Mouse (Mus musculus) left cerebral cortex, adult 11 months (tissue): ENCODE measurements around the gene 9130019O22Rik.
"Not testable (repeated sequence)": the region's sequence is repeated elsewhere in the genome, so short reads cannot be mapped to it uniquely, and the experiment has no call there.

ENCODE experiments used
- DNase-seq: peaks from one replicate; pipeline ENCODE4 v3.0.0; 2022; ENCODE audit warnings: low spot score

The 9130019O22Rik gene

GRCm38 (mm10) chr7:127375271-127376245 lies 11.4 kb downstream of the 9130019O22Rik start, which contains the start of gene Zfp747:
Gene Zfp747 (minus strand): TSS chr7:127376050.
- DNase-seq = peak; percentile 93

GRCm38 (mm10) chr7:127371870-127372269 lies 15.1 kb downstream of the 9130019O22Rik start:
- DNase-seq = not testable (repeated sequence)

- no peak for DNase-seq
These were observed 15.8 kb downstream of the 9130019O22Rik start for GRCm38 (mm10) chr7:127371213-127371612.

GRCm38 (mm10) chr7:127366249-127366648 lies 20.7 kb downstream of the 9130019O22Rik start:
- no peak for DNase-seq

GRCm38 (mm10) chr7:127364166-127364565 lies 22.8 kb downstream of the 9130019O22Rik start:
- DNase-seq = no peak

- DNase-seq = no peak
These were observed 23.5 kb downstream of the 9130019O22Rik start for GRCm38 (mm10) chr7:127363475-127363921.

- not testable (repeated sequence) for DNase-seq
These were observed 24.5 kb downstream of the 9130019O22Rik start for GRCm38 (mm10) chr7:127362418-127362817.

GRCm38 (mm10) chr7:127361449-127361848 lies 25.5 kb downstream of the 9130019O22Rik start:
- DNase-seq = no peak

- DNase-seq = no peak
These were observed 26.7 kb downstream of the 9130019O22Rik start for GRCm38 (mm10) chr7:127360265-127360664.

- DNase-seq = no peak
These were observed 28.5 kb downstream of the 9130019O22Rik start for GRCm38 (mm10) chr7:127358472-127358871.

GRCm38 (mm10) chr7:127357871-127358270 lies 29.1 kb downstream of the 9130019O22Rik start:
- DNase-seq = no peak

- DNase-seq = no peak
These were observed 31.2 kb downstream of the 9130019O22Rik start for GRCm38 (mm10) chr7:127355796-127356195.

- no peak for DNase-seq
These were observed 35.5 kb downstream of the 9130019O22Rik start for GRCm38 (mm10) chr7:127351230-127352004.

GRCm38 (mm10) chr7:127346676-127347075 lies 40.3 kb downstream of the 9130019O22Rik start:
- DNase-seq = no peak

GRCm38 (mm10) chr7:127345512-127346325 lies 41.2 kb downstream of the 9130019O22Rik start, which contains the start of gene Zfp768:
Gene Zfp768 (minus strand): TSS chr7:127345589.
- peak; percentile 78 for DNase-seq

- no peak for DNase-seq
These were observed 41.9 kb downstream of the 9130019O22Rik start for GRCm38 (mm10) chr7:127345092-127345491.

GRCm38 (mm10) chr7:127344371-127344770 lies 42.6 kb downstream of the 9130019O22Rik start:
- no peak for DNase-seq

GRCm38 (mm10) chr7:127343351-127344019 lies 43.5 kb downstream of the 9130019O22Rik start:
- no peak for DNase-seq

GRCm38 (mm10) chr7:127342888-127343287 lies 44.1 kb downstream of the 9130019O22Rik start:
- DNase-seq = no peak

- DNase-seq = no peak
These were observed 44.6 kb downstream of the 9130019O22Rik start for GRCm38 (mm10) chr7:127342332-127342731.

GRCm38 (mm10) chr7:127341861-127342260 lies 45.1 kb downstream of the 9130019O22Rik start:
- DNase-seq = not testable (repeated sequence)
